Mouse (Mus musculus) erythroblast, adult 5-6 weeks (primary cell): ENCODE results near the gene Gsto2. TPM values are rescaled to one million over a fixed set of nuclear protein-coding genes. Genes with fewer than 3 reads are reported as not detected.
"Not testable (repeated sequence)": the region's sequence is repeated elsewhere in the genome, so short reads cannot be mapped to it uniquely, and the experiment has no call there.

ENCODE experiments used
- ATAC-seq: replicated peaks from 2 replicates; pipeline ENCODE4 v1.8.0; 2016; ENCODE audit warnings: moderate number of reproducible peaks, mild to moderate bottlenecking, moderate TSS enrichment, inconsistent platforms; ENCODE audit not compliant: poor library complexity, low FRiP score, severe bottlenecking
- total RNA-seq, 2 experiments: library from RNA; stranded (forward) in 1 of 2; stranded (reverse) in 1 of 2; fragments of 150-400 nt in 1 of 2; fragments of 200-764, 138-1000 nt in 1 of 2; gene quantifications; 2 replicates each; pipeline versions ENCODE4 v1.2.3 to v1.2.4; 2015 to 2017; ENCODE audit warnings: low replicate concordance in 2 of 2

Gsto2 gene
- not detected in 2 replicates for total RNA-seq (2015; ENCODE audit: low replicate concordance)
- not detected in 2 replicates for total RNA-seq (2017; ENCODE audit: low replicate concordance)

DNA sequence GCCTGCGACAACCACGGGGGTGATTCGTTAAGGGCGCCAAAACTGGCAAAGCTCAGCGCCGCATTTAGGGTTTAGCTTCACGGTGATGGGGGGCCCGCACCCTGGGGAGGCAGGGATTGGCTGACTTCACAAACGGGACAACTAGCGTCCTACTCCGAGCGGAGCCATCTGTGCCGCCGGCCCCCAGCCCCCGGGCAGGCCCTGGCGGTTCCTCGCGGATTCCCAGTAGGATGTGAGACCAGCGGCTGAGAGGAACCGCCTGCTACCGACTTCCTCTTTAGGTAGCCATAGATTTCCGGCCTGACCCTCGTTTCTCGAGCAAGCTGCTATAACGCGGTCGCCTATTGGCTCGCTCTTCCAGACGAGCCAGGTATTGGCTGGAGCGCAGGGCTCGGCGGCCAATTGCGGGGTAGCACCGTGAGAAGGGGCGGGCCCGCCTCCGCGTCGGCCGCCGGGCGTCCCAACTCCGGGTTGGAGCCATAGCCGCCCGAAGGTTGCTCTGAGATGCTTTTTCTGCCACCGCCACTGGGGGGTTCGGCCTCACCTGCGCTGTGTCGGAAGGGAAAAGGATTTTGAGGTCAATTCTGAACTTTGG, at the start of gene Gsto2:
Gene Gsto2 (plus strand): TSS at position 182 of the 595 bp plus-strand sequence.
- peak; percentile 100 for ATAC-seq

DNA sequence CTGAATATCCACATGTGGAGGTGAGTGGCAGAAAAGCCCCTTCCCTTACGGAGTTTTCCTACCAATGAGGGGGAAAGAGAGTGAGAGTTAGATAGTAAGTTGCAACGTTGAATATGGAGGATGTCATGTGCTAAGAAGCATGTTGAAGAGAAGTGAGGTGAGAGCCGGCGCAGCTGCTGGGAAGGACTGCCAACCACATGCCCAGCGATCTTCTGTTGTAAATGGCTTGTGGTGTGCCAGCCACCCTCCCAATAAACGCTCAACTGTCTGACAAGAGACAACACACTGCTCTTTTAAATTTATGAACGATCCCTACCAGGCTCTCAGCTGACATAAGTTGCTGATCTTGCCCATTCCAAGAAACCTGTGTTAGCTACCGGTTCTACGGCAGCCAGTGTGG, 47.6 kb upstream of the Gsto2 start:
- no peak for ATAC-seq

GRCm38 (mm10) chr19:47820832-47821493, 44.4 kb upstream of the Gsto2 start:
- ATAC-seq: 0 out of 2 replicates have a peak, but pooled peaks have one; percentile 52

GRCm38 (mm10) chr19:47821494-47821872, 43.9 kb upstream of the Gsto2 start:
- ATAC-seq: no peak

DNA sequence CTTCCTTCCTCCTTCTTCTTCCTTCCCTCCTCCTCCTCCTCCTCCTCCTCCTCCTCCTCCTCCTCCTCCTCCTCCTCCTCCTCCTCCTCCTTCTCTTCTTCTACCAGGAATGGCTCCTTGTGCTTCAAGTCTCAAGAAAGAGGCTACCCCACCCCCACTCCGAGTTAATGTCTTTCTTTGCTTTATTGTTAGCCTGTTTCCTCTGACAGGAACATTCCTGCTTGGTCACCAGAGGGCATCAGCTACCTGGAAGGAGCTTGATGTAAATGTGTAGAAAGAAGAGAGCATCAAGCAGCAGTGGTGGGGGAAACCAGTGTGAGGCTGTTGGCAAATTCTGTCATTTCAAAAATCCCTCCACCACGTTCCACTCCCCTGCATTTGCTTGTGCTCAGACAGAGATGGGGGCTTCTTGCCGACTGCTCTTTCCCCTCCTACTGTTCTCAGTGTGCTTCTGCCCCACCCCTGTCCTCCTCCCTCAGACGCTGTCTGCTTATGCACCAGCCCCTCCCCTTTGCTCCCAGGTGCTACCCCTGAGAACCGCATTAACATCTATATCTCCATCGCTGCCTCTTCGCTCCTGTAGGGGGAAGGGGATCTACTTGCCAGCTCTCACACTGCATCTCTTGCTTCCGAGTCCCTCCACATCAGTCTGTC, 43.1 kb upstream of the Gsto2 start:
- no peak for ATAC-seq

- ATAC-seq: no peak
Measured at GRCm38 (mm10) chr19:47824026-47824425, 41.3 kb upstream of the Gsto2 start.

GRCm38 (mm10) chr19:47829913-47830450, 35.4 kb upstream of the Gsto2 start:
- ATAC-seq: no peak

- ATAC-seq: no peak
Measured at GRCm38 (mm10) chr19:47831111-47831510, 34.2 kb upstream of the Gsto2 start.

DNA sequence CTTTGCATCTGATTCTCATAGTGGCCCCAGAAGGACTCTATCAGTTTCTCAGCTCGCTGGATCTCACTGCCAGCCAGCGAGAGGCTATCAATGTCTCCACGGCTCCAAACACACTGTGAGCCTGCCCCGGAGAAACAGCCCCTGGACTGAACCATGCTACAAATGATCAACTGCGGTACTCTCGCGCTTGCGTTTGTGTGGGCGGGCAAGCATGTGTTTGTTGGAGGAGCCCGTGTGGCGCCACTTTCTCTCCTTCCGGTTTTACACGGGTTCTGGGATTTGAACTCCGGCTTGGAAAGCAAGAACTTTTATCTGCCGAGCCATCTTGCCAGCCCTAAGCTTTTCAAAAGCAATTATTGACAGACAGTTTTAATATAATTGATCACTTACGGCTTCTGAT, 33.0 kb upstream of the Gsto2 start:
- no peak for ATAC-seq

GRCm38 (mm10) chr19:47834614-47835013, 30.7 kb upstream of the Gsto2 start:
- no peak for ATAC-seq

DNA sequence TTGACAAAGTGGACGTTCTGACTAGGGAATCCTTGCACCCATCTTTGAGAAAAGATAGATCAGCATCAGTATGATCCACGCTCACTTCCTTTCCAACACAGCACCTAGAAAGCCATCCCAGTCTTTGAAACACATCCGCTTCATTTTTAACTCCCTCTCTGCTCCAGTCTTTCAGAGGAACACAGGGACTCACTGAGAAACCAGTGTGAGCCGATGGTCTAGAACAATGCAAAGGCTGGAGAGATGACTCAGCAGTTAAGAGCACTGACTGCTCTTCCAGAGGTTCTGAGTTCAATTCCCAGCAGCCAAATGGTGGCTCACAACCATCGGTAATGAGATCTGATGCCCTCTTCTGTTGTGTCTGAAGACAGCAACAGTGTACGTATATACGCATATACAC, 29.6 kb upstream of the Gsto2 start:
- ATAC-seq: no peak

DNA sequence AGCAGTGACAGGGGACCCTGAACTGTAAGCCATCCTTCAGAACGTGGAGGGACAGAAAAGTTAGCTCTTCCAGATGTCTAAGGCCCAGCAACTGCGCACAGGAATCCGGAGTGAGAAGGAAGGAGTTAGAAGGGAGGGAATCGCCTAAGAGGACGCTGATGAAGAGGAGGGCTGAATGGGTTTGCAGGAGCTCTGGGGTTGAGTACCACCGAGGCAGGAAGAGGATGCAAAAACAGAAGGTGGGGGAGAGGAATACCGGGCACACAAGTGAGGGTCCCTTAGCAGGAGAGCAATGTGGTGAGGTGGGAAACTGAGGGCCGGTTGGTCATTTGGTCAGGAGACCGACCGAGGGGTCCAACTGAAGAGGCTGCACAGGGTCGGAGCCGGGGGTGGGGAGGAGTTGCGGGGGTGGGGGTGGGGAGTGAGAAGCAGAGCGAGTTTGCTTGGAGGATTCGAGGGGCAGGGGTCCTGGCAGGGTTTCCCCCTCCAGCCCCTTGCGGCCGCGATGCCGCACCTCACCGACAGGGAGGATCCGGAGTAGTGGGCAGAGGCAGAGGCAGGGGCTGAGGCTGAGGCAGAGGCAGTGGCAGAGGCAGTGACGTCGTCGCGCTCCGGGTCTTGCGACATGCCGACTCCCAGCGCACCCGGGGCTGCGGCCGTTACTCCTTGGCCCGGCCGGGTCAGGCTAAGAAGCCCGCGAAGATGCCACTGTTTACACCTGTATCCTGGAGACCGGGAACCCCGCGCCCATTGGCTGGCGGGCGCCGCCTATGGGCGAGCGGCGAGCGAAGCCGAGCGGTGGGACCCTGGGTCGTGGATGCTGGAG, 28.4 kb upstream of the Gsto2 start:
- no peak for ATAC-seq

DNA sequence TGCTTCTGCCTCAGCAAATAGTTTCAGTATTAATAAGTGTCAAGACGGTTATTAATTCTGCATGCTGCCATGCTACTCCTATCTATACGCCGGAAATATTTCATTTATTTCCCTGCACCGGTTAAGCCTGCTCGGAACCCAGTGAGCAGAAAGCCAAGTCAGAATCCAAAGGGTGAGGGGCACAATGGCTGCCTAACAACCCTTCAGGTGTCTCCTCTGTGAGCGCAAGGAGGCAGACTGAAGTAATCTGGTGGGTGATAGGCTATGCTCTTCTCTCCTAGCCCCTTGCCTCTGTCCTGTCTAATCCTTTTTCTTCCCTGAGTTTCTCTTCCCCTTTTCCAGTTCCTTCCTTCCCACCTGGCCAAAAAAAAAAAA, 27.8 kb upstream of the Gsto2 start:
- ATAC-seq: no peak

- ATAC-seq: not testable (repeated sequence)
Measured at GRCm38 (mm10) chr19:47841234-47841633, 24.1 kb upstream of the Gsto2 start.

GRCm38 (mm10) chr19:47849735-47850134, 15.6 kb upstream of the Gsto2 start:
- no peak for ATAC-seq

- not testable (repeated sequence) for ATAC-seq
Measured at GRCm38 (mm10) chr19:47852131-47852530, 13.2 kb upstream of the Gsto2 start.

DNA sequence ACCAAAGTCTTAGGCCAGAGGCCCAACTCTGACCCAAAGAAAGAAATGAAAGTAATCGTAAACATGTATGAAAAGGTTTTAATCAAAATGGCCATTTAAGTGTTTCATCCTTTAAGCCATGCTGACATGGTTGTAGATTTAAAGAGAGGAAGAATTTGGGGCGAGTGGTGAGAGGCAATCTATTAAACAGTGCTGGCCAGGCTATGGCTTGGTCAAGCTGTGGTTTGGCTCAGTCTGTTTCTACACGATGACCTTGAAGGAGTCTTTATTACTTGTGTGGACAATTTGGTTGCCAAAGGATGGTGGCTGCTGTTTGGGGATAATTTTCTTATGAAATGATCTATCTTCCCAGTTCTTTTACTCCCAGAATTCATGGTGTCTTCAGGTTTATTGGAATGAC, 12.3 kb upstream of the Gsto2 start:
- no peak for ATAC-seq

- peak; percentile 22; the same call in 1 of the 2 replicates for ATAC-seq
Measured at GRCm38 (mm10) chr19:47853951-47854795, 11.2 kb upstream of the Gsto2 start.
